Mouse (Mus musculus): ENCODE measurements around the gene Pgbd5. TPM values are rescaled to one million over a fixed set of nuclear protein-coding genes. Genes with fewer than 3 reads are reported as not detected.
"Not testable (repeated sequence)": the region's sequence is repeated elsewhere in the genome, so short reads cannot be mapped to it uniquely, and the experiment has no call there.

The Pgbd5 gene
- polyA plus RNA-seq, 1 experiment: 0.19 TPM

DNA sequence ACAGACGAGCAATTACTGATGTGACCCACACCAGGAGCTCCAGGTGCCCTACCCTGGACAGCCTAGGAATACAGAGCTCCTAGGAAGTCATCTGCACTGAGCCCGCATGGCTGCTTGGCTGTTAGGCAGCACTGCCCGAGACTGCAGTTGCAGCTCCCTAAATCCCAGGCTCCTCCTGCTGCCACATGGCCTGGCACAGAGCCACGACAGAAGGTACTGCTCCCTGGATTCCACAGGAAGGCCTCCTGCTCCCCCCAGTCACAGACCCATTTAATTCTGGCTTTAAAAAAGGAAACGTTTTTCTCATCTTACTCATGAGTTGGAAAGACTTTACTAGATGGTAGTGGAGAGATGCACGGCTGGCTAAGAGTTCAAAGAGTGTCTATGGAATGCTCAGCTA, 10.0 kb downstream of the Pgbd5 start:
- Histone ChIP-seq H3K79me2 (ENCODE audit: control insufficient read depth, insufficient read depth) (no peaks in the 10 kb centered on the region), H3K4me2 (ENCODE audit: low read depth) (no peak overlapping the region), H3K4me3 (no peak overlapping the region), H3K36me3 (ENCODE audit: control insufficient read depth, insufficient read depth) (no peaks in the 10 kb centered on the region), H3K27me3 (ENCODE audit: control insufficient read depth, insufficient read depth, insufficient read length) (peaks cover 65% of the 10 kb centered on the region), H3ac (ENCODE audit: control insufficient read depth, insufficient read length) (no peak overlapping the region)
- TF ChIP-seq MAX (IDR thresholded peaks at IDR 0.05; ENCODE audit: low read depth): no peak
- no peak for TF ChIP-seq REST (IDR thresholded peaks at IDR 0.05; ENCODE audit: insufficient read depth, insufficient read length)
- TF ChIP-seq TCF3 (IDR thresholded peaks at IDR 0.05; ENCODE audit: insufficient read length, low read depth): no peak
- no peak for TF ChIP-seq POLR2AphosphoS2 (IDR thresholded peaks at IDR 0.05; ENCODE audit: insufficient read length, low read depth)
- no peak for TF ChIP-seq MYOG (IDR thresholded peaks at IDR 0.05; ENCODE audit: control insufficient read depth in 1 of 3, insufficient read depth in 1 of 3, insufficient read length in 2 of 3, low read depth in 2 of 3)

DNA sequence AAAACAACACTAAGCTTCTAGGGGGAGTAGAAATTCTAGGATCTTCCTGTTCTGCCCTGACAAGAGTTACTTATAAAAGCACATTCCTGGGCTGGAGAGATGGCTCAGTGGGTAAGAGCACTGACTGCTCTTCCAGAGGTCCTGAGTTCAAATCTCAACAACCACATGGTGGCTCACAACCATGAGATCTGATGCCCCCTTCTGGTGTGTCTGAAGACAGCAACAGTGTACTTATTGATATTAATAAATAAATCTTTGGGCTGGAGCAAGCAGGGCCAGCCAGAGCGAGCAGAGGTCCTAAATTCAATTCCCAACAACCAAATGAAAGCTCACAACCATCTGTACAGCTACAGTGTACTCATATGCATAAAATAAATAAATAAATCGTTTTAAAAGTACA, 10.7 kb downstream of the Pgbd5 start:
- H3K79me2 ChIP-seq (ENCODE audit: control insufficient read depth, insufficient read depth); H3K4me2 ChIP-seq (ENCODE audit: low read depth); H3K4me3 ChIP-seq; H3ac ChIP-seq (ENCODE audit: control insufficient read depth, insufficient read length); H3K36me3 ChIP-seq (ENCODE audit: control insufficient read depth, insufficient read depth): not testable (repeated sequence)
- peaks cover 59% of the 10 kb centered on the region for H3K27me3 ChIP-seq (ENCODE audit: control insufficient read depth, insufficient read depth, insufficient read length)

DNA sequence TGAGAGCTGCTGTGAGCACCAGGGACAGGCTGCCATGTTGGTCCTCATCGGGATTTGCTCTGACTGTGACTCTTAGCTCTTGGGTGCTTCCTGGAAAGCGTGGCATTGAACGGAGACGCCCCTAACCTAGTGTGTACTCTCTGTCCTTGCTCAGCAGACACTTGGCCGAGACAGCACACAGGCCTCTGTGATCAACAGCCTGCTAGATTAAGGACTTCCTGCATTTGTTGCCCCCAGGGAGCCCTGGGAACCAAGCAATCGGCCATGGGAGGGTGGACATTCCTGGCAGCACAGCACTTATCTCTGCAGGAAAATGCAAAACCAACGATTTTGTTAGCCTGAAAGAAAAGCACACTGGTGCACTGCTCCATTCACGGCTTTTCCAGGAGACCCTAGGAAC, 18.0 kb downstream of the Pgbd5 start:
- Histone ChIP-seq H3K4me3 (no peak overlapping the region), H3K79me2 (ENCODE audit: control insufficient read depth, insufficient read depth) (no peaks in the 10 kb centered on the region), H3K36me3 (ENCODE audit: control insufficient read depth, insufficient read depth) (no peaks in the 10 kb centered on the region), H3K4me2 (ENCODE audit: low read depth) (no peak overlapping the region), H3K27me3 (ENCODE audit: control insufficient read depth, insufficient read depth, insufficient read length) (peaks cover 25% of the 10 kb centered on the region), H3ac (ENCODE audit: control insufficient read depth, insufficient read length) (no peak overlapping the region)
- TF ChIP-seq POLR2A (IDR thresholded peaks at IDR 0.05; ENCODE audit: insufficient read length, low read depth) (no peak), USF1 (IDR thresholded peaks at IDR 0.05; ENCODE audit: low read depth) (no peak), POLR2AphosphoS2 (IDR thresholded peaks at IDR 0.05; ENCODE audit: insufficient read length, low read depth) (no peak), MAX (IDR thresholded peaks at IDR 0.05; ENCODE audit: low read depth) (no peak), CEBPB (IDR thresholded peaks at IDR 0.05; ENCODE audit: insufficient read depth, poor library complexity, severe bottlenecking) (no peak), TCF3 (IDR thresholded peaks at IDR 0.05; ENCODE audit: insufficient read length, low read depth) (no peak), REST (IDR thresholded peaks at IDR 0.05; ENCODE audit: insufficient read depth, insufficient read length) (no peak), MYOG (IDR thresholded peaks at IDR 0.05; ENCODE audit: control insufficient read depth in 1 of 3, insufficient read depth in 1 of 3, insufficient read length in 2 of 3, low read depth in 2 of 3) (no peak), E2F4 (IDR thresholded peaks at IDR 0.05; ENCODE audit: insufficient read depth) (no peak), TCF12 (IDR thresholded peaks at IDR 0.05; ENCODE audit: insufficient read depth, poor library complexity, severe bottlenecking) (no peak), SRF (IDR thresholded peaks at IDR 0.05; ENCODE audit: control insufficient read depth, insufficient read length, low read depth) (no peak), MYOD1 (IDR thresholded peaks at IDR 0.05; ENCODE audit: control insufficient read depth in 1 of 3, insufficient read length in 2 of 3, low read depth in 2 of 3) (no peak)

DNA sequence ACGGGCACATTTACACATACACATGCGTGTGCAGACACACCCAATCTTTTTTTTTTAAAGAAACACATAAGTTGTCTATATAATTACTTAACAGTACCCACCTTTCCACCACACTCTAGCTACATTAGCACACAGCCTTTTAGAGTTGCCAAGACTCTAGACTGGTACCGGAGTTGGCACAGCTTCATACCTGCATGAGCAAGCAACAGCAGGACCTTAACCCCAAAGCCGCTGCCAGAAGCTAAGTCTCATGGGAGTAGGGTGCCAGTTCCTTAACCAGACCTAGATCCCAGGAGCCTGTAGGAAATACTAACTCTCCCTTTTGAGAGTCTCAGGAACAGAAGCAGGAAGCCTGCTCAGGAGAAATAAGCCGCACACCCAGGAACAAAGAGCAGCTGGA, 20.5 kb downstream of the Pgbd5 start:
- no peak for TF ChIP-seq TCF12 (IDR thresholded peaks at IDR 0.05; ENCODE audit: insufficient read depth, poor library complexity, severe bottlenecking)
- no peak for TF ChIP-seq TCF3 (IDR thresholded peaks at IDR 0.05; ENCODE audit: insufficient read length, low read depth)
- H3K4me3 ChIP-seq: no peak overlapping the region
- H3K4me2 ChIP-seq (ENCODE audit: low read depth): no peak overlapping the region
- peaks cover 22% of the 10 kb centered on the region for H3K27me3 ChIP-seq (ENCODE audit: control insufficient read depth, insufficient read depth, insufficient read length)
- H3K79me2 ChIP-seq (ENCODE audit: control insufficient read depth, insufficient read depth): no peaks in the 10 kb centered on the region
- no peaks in the 10 kb centered on the region for H3K36me3 ChIP-seq (ENCODE audit: control insufficient read depth, insufficient read depth)
- H3ac ChIP-seq (ENCODE audit: control insufficient read depth, insufficient read length): no peak overlapping the region

DNA sequence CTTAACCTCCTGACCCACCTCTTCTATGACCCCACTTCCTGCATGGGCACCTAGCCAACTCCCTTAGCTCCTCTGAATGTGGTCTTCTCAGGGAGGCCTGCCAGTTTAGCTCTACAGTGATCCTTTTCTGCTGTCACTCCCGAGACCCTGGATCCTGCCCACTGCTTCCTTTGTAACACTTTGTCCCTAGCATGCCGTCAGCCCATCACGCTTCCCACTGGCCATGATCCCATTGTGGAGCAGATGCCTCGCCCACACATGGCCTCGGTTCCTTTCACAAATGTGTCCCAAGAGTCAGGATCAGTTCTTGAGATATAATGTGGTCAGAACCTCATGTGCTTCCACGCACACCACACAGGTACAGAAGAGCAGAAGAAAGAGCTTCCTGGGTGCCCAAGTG, 21.3 kb downstream of the Pgbd5 start:
- Histone ChIP-seq H3K4me2 (ENCODE audit: low read depth) (no peak overlapping the region), H3K27me3 (ENCODE audit: control insufficient read depth, insufficient read depth, insufficient read length) (peaks cover 24% of the 10 kb centered on the region), H3K36me3 (ENCODE audit: control insufficient read depth, insufficient read depth) (no peaks in the 10 kb centered on the region), H3K4me3 (no peak overlapping the region), H3ac (ENCODE audit: control insufficient read depth, insufficient read length) (no peak overlapping the region), H3K79me2 (ENCODE audit: control insufficient read depth, insufficient read depth) (no peaks in the 10 kb centered on the region)
- TF ChIP-seq REST (IDR thresholded peaks at IDR 0.05; ENCODE audit: insufficient read depth, insufficient read length) (no peak), POLR2AphosphoS2 (IDR thresholded peaks at IDR 0.05; ENCODE audit: insufficient read length, low read depth) (no peak)

DNA sequence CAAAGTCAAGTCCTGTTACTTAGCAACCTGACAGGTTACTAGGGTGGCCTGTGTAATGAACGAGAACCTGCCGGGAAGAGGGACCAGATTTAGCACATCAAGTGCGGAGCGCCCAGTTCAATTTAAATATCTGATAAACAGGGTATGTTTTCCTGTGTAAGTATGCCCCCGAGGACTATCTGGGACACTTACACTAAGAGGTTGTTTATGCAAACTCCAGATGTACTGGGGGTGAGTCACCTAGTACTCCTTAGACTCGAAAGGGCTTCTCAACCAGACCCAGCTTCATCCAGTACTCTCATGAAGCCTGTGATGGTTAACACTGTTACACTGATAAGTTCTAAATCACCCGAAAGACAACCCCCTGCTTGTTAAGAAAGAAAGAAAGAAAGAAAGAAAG, 22.8 kb downstream of the Pgbd5 start:
- H3ac ChIP-seq (ENCODE audit: control insufficient read depth, insufficient read length): no peak overlapping the region
- H3K79me2 ChIP-seq (ENCODE audit: control insufficient read depth, insufficient read depth): no peaks in the 10 kb centered on the region
- H3K36me3 ChIP-seq (ENCODE audit: control insufficient read depth, insufficient read depth): no peaks in the 10 kb centered on the region
- H3K4me2 ChIP-seq (ENCODE audit: low read depth): no peak overlapping the region
- no peak for TF ChIP-seq TCF3 (IDR thresholded peaks at IDR 0.05; ENCODE audit: insufficient read length, low read depth)
- TF ChIP-seq MYOD1 (IDR thresholded peaks at IDR 0.05; ENCODE audit: control insufficient read depth in 1 of 3, insufficient read length in 2 of 3, low read depth in 2 of 3): no peak
- TF ChIP-seq CEBPB (IDR thresholded peaks at IDR 0.05; ENCODE audit: insufficient read depth, poor library complexity, severe bottlenecking): no peak
- no peak for TF ChIP-seq REST (IDR thresholded peaks at IDR 0.05; ENCODE audit: insufficient read depth, insufficient read length)
- TF ChIP-seq MYOG (IDR thresholded peaks at IDR 0.05; ENCODE audit: control insufficient read depth in 1 of 3, insufficient read depth in 1 of 3, insufficient read length in 2 of 3, low read depth in 2 of 3): no peak
- TF ChIP-seq POLR2AphosphoS2 (IDR thresholded peaks at IDR 0.05; ENCODE audit: insufficient read length, low read depth): no peak
- no peak for TF ChIP-seq USF1 (IDR thresholded peaks at IDR 0.05; ENCODE audit: low read depth)
- TF ChIP-seq E2F4 (IDR thresholded peaks at IDR 0.05; ENCODE audit: insufficient read depth): no peak
- no peak for TF ChIP-seq SRF (IDR thresholded peaks at IDR 0.05; ENCODE audit: control insufficient read depth, insufficient read length, low read depth)
- no peak for TF ChIP-seq POLR2A (IDR thresholded peaks at IDR 0.05; ENCODE audit: insufficient read length, low read depth)
- no peak for TF ChIP-seq TCF12 (IDR thresholded peaks at IDR 0.05; ENCODE audit: insufficient read depth, poor library complexity, severe bottlenecking)
- TF ChIP-seq MAX (IDR thresholded peaks at IDR 0.05; ENCODE audit: low read depth): no peak
- peaks cover 24% of the 10 kb centered on the region for H3K27me3 ChIP-seq (ENCODE audit: control insufficient read depth, insufficient read depth, insufficient read length)
- no peak overlapping the region for H3K4me3 ChIP-seq

Measured in myocyte (in vitro differentiated cells).